Mouse (Mus musculus): ENCODE measurements around the gene Gm28042. TPM values are rescaled to one million over a fixed set of nuclear protein-coding genes. Genes with fewer than 3 reads are reported as not detected.

Gm28042 gene
- 16.4 and 16.8 TPM in 2 replicates for polyA plus RNA-seq (2012; rRNA removed)

GRCm38 (mm10) chr2:120026984-120027949 is at the start of gene Gm28042, which contains the start of gene Jmjd7:
TSS of gene Gm28042 (plus strand) at chr2:120027493.
TSS of gene Jmjd7 (plus strand) at chr2:120027483.

GRCm38 (mm10) chr2:120032726-120033467 is 5.6 kb downstream of the Gm28042 start, which contains the start of gene Pla2g4b:
TSS of gene Pla2g4b (plus strand) at chr2:120033417.

Other genes with a start within 250 kb of the Gm28042 start
- gene Rpap1, start 240.0 kb upstream of the Gm28042 start, polyA plus RNA-seq (2012; rRNA removed), result 11.8 and 12.9 TPM in 2 replicates
- gene Tyro3, start 229.8 kb upstream of the Gm28042 start, polyA plus RNA-seq (2012; rRNA removed), result 45.0 and 48.4 TPM in 2 replicates
- 21.2 and 23.6 TPM in 2 replicates for gene Mga, start 130.3 kb upstream of the Gm28042 start, polyA plus RNA-seq (2012; rRNA removed)
- gene Mapkbp1, start 54.8 kb upstream of the Gm28042 start, polyA plus RNA-seq (2012; rRNA removed), result 38.3 and 39.8 TPM in 2 replicates
- gene Jmjd7, start within 50 bp of the Gm28042 start, polyA plus RNA-seq (2012; rRNA removed), result 13.4 and 14.1 TPM in 2 replicates
- 23.2 and 24.1 TPM in 2 replicates for gene Pla2g4b, start 5.9 kb downstream of the Gm28042 start, polyA plus RNA-seq (2012; rRNA removed)
- 5.0 and 5.7 TPM in 2 replicates for gene Ehd4, start 127.1 kb downstream of the Gm28042 start, polyA plus RNA-seq (2012; rRNA removed)
- 14.5 TPM in 2 replicates for gene Pla2g4e, start 217.8 kb downstream of the Gm28042 start, polyA plus RNA-seq (2012; rRNA removed)